Mouse (Mus musculus): ENCODE results near the gene Bcas3. TPM values are rescaled to one million over a fixed set of nuclear protein-coding genes. Genes with fewer than 3 reads are reported as not detected.

Gene Bcas3
- polyA plus RNA-seq, 1 experiment from 2014 or later, result 30.6 TPM

Small RNA genes within 50 kb of the gene (microRNA-seq; reads per million reads assigned to microRNA genes)
- not detected for gene Mir5110

Other genes with a start within 250 kb of the Bcas3 start
- 6.4 and 7.1 TPM in 2 replicates for gene Usp32, start 213.0 kb upstream of the Bcas3 start, polyA plus RNA-seq (2014; fragmentation: Nextera tagmentation; extraction: Ambion mirVana)
- not detected in 2 replicates for gene 1700125H20Rik, start 182.8 kb upstream of the Bcas3 start, polyA plus RNA-seq (2014; fragmentation: Nextera tagmentation; extraction: Ambion mirVana)
- gene Appbp2, start 118.0 kb upstream of the Bcas3 start, polyA plus RNA-seq (2014; fragmentation: Nextera tagmentation; extraction: Ambion mirVana), result 44.2 and 64.6 TPM in 2 replicates
- gene Ppm1d, start 41.9 kb upstream of the Bcas3 start, polyA plus RNA-seq (2014; fragmentation: Nextera tagmentation; extraction: Ambion mirVana), result 18.0 and 22.1 TPM in 2 replicates

Data from kidney, embryonic 14.5 days (tissue).